Mouse (Mus musculus) central nervous system, embryonic 14 days (tissue): ENCODE results near the gene Rbm42. TPM values are rescaled to one million over a fixed set of nuclear protein-coding genes. Genes with fewer than 3 reads are reported as not detected.

Experiments
- polyA plus RNA-seq: library from polyadenylated mRNA; depleted of rRNA; stranded (reverse); fragments of >200 nt; gene quantifications from 2 replicates; pipeline ENCODE4 v1.2.3, GENCODE M21; 2012; rRNA removed

Gene Rbm42
- polyA plus RNA-seq = 91.4 and 95.2 TPM in 2 replicates

GRCm38 (mm10) chr7:30649591-30650540, at the start of gene Rbm42:
Gene Rbm42, minus strand, starts transcription at chr7:30650317.

GRCm38 (mm10) chr7:30698589-30698988, 48.5 kb upstream of the Rbm42 start, which contains the start of gene 2200002J24Rik:
Gene 2200002J24Rik, plus strand, starts transcription at chr7:30698926.

GRCm38 (mm10) chr7:30671480-30671879, 21.4 kb upstream of the Rbm42 start, which contains the start of gene Pmis2:
Gene Pmis2, minus strand, starts transcription at chr7:30671605.

GRCm38 (mm10) chr7:30664529-30665200, 14.5 kb upstream of the Rbm42 start, which contains the start of gene Haus5:
Gene Haus5, minus strand, starts transcription at chr7:30664994.

GRCm38 (mm10) chr7:30635752-30636151, 14.4 kb downstream of the Rbm42 start, which contains the start of gene Etv2:
Gene Etv2, minus strand, starts transcription at chr7:30635852.

GRCm38 (mm10) chr7:30625530-30626384, 24.4 kb downstream of the Rbm42 start, which contains the start of gene Cox6b1:
Gene Cox6b1, minus strand, starts transcription at chr7:30626151.

GRCm38 (mm10) chr7:30612654-30613402, 37.3 kb downstream of the Rbm42 start, which contains the start of gene Upk1a:
Gene Upk1a, minus strand, starts transcription at chr7:30612847.

GRCm38 (mm10) chr7:30598786-30599185, 51.3 kb downstream of the Rbm42 start, which contains the start of gene Zbtb32:
Gene Zbtb32, minus strand, starts transcription at chr7:30598909.

Other genes starting within 250 kb of the Rbm42 start
- 28.6 and 28.9 TPM in 2 replicates for gene Tyrobp, start 236.6 kb downstream of the Rbm42 start, polyA plus RNA-seq
- 0.79 and 0.81 TPM in 2 replicates for gene Hcst, start 230.5 kb downstream of the Rbm42 start, polyA plus RNA-seq
- 2.7 TPM in 2 replicates for gene Nfkbid, start 228.6 kb downstream of the Rbm42 start, polyA plus RNA-seq
- gene Aplp1, start 204.8 kb downstream of the Rbm42 start, polyA plus RNA-seq = 419 and 440 TPM in 2 replicates
- gene Kirrel2, start 192.6 kb downstream of the Rbm42 start, polyA plus RNA-seq = 1.2 and 1.9 TPM in 2 replicates
- gene Nphs1, start 192.0 kb downstream of the Rbm42 start, polyA plus RNA-seq = 1.2 and 2.2 TPM in 2 replicates
- not detected in 2 replicates for gene Prodh2, start 156.7 kb downstream of the Rbm42 start, polyA plus RNA-seq
- gene Arhgap33, start 115.3 kb downstream of the Rbm42 start, polyA plus RNA-seq = 224 and 228 TPM in 2 replicates
- 7.7 and 8.1 TPM in 2 replicates for gene Hspb6, start 98.1 kb downstream of the Rbm42 start, polyA plus RNA-seq
- gene Proser3, start 98.0 kb downstream of the Rbm42 start, polyA plus RNA-seq = 24.6 and 24.9 TPM in 2 replicates
- 51.4 and 53.4 TPM in 2 replicates for gene Lin37, start 90.5 kb downstream of the Rbm42 start, polyA plus RNA-seq
- 90.6 and 105 TPM in 2 replicates for gene U2af1l4, start 87.0 kb downstream of the Rbm42 start, polyA plus RNA-seq
- gene Gm49396, start 87.0 kb downstream of the Rbm42 start, polyA plus RNA-seq = 6.8 and 8.1 TPM in 2 replicates
- gene Psenen, start 86.7 kb downstream of the Rbm42 start, polyA plus RNA-seq = 130 and 143 TPM in 2 replicates
- gene Igflr1, start 84.9 kb downstream of the Rbm42 start, polyA plus RNA-seq = 7.5 and 8.5 TPM in 2 replicates
- 69.9 and 74.4 TPM in 2 replicates for gene Kmt2b, start 61.6 kb downstream of the Rbm42 start, polyA plus RNA-seq
- 0.18 and 0.21 TPM in 2 replicates for gene Zbtb32, start 51.4 kb downstream of the Rbm42 start, polyA plus RNA-seq
- 2.3 and 2.6 TPM in 2 replicates for gene Upk1a, start 37.5 kb downstream of the Rbm42 start, polyA plus RNA-seq
- 788 and 848 TPM in 2 replicates for gene Cox6b1, start 24.2 kb downstream of the Rbm42 start, polyA plus RNA-seq
- not detected in 2 replicates for gene Etv2, start 14.5 kb downstream of the Rbm42 start, polyA plus RNA-seq
- 35.7 and 41.2 TPM in 2 replicates for gene Haus5, start 14.7 kb upstream of the Rbm42 start, polyA plus RNA-seq
- gene Pmis2, start 21.3 kb upstream of the Rbm42 start, polyA plus RNA-seq = not detected in 2 replicates
- gene 2200002J24Rik, start 48.6 kb upstream of the Rbm42 start, polyA plus RNA-seq = not detected in 2 replicates
- 1.4 and 1.6 TPM in 2 replicates for gene Atp4a, start 61.9 kb upstream of the Rbm42 start, polyA plus RNA-seq
- 182 and 186 TPM in 2 replicates for gene Tmem147, start 79.2 kb upstream of the Rbm42 start, polyA plus RNA-seq
- 0.09 and 0.11 TPM in 2 replicates for gene Gapdhs, start 93.4 kb upstream of the Rbm42 start, polyA plus RNA-seq
- 5.6 and 7.5 TPM in 2 replicates for gene Sbsn, start 101.2 kb upstream of the Rbm42 start, polyA plus RNA-seq
- 0.93 and 11.3 TPM in 2 replicates for gene Dmkn, start 113.4 kb upstream of the Rbm42 start, polyA plus RNA-seq
- gene Krtdap, start 137.6 kb upstream of the Rbm42 start, polyA plus RNA-seq = 0.44 and 18.8 TPM in 2 replicates
- 0.10 and 0.16 TPM in 2 replicates for gene Ffar2, start 173.5 kb upstream of the Rbm42 start, polyA plus RNA-seq
- 0.06 TPM in 1 of 2 replicates, not detected in the other for gene Ffar3, start 205.9 kb upstream of the Rbm42 start, polyA plus RNA-seq
- gene Ffar1, start 211.2 kb upstream of the Rbm42 start, polyA plus RNA-seq = not detected in 2 replicates
- 0.11 and 0.20 TPM in 2 replicates for gene Cd22, start 230.0 kb upstream of the Rbm42 start, polyA plus RNA-seq